Mouse (Mus musculus) T-cell, adult 66 days (primary cell): Measurements from ENCODE around the gene Klf3. TPM values are rescaled to one million over a fixed set of nuclear protein-coding genes. Genes with fewer than 3 reads are reported as not detected.

Experiments
- total RNA-seq, 2 experiments: library from RNA; stranded (reverse); gene quantifications; 3 replicates in 1 of 2; 4 replicates in 1 of 2; pipeline ENCODE4 v1.2.4; 2023

Klf3 gene
- total RNA-seq, result 100 to 1,000 TPM; 279 to 323 TPM

GRCm38 (mm10) chr5:64802795-64803719 is at the start of gene Klf3:
Gene Klf3, plus strand, starts transcription at chr5:64803388.

Other genes starting within 250 kb of the Klf3 start
- gene Tlr1, start 130.2 kb downstream of the Klf3 start, total RNA-seq, result 10 to 100 TPM; 37.8 to 47.5 TPM
- 1 to 10 TPM; 6.6 to 8.3 TPM for gene Tlr6, start 156.7 kb downstream of the Klf3 start, total RNA-seq
- 1 to 10 TPM in 1 of 2 experiments, under 1 TPM in 1; 0.80 to 2.2 TPM for gene Fam114a1, start 166.7 kb downstream of the Klf3 start, total RNA-seq